In genomic region chr13:102482451-102482850, GRCm38 (mm10) we compare ENCODE assay signal across 15 mouse cellular contexts.
"Had no signal": no experiment of that assay in that cellular context is flagged by ENCODE, and none has a peak within 500 bp of the region (broad histone marks: within the 10 kb centered on the region; RNA-seq: fewer than 3 reads in every experiment).

No protein-coding gene starts in this region.

- H3K27me3 ChIP-seq: neural tube, embryonic 13.5 days; neural tube, embryonic 15.5 days; stomach, embryonic 15.5 days had no signal

- DNase-seq: retina, postnatal 1 day; right cerebral cortex, adult 18-20 months; right cerebral cortex, postnatal 14 days; right cerebral cortex, postnatal 25 days; right cerebral cortex, postnatal 4 days; spleen, adult 18-20 months; thymus, adult 18-20 months; thymus, adult 2 months; thymus, postnatal 14 days; thymus, postnatal 25 days; thymus, postnatal 36 days; thymus, postnatal 4 days had no signal
